Mouse (Mus musculus) liver, embryonic 14.5 days (tissue): ENCODE measurements around the gene Rab3il1.

Source experiments
- CTCF ChIP-seq: IDR thresholded peaks from 2 replicates; pipeline ENCODE4 v1.5.1; 2016; ENCODE audit warnings: antibody characterized with exemption, low read depth, control low read depth
- EP300 ChIP-seq: IDR thresholded peaks from 2 replicates; pipeline ENCODE4 v1.6.1; 2016; ENCODE audit warnings: antibody characterized with exemption, low read depth

DNA sequence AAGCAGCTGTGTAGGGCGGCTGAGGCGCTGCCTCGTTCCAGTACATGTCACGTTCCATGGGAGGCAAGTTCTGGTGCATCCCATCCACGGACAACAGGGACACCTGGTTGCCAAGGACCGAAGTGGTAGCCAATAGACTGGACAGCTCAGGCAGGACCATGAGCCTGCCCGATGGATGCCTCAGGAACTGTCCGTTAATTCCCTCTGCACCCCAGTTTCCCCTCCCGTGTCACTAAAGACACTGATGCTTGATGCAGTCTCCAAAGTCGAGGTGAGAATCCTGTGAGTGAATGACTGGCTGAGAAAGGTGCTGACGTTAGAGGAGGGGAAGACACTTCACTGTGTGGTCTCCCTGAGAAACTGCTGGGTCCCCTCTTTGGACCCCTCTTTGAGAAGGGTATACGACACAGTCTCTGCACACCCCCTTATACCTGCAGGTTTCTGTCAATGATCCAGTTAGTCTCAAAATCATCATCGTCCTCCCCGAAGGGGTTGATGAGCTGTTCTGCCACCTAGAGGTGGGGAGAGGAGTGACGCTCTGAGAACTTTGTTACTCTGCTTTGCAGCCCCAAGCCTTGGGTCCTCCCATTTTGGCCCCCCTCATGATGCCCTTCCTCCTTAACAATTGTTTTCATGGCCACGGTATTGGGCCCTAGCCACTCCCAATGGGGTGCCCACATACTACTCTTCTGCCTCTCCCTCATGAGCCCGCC, 12.1 kb upstream of the Rab3il1 start:
- TF ChIP-seq EP300 (no peak), CTCF (peak; percentile 90)
